In the genomic region with DNA sequence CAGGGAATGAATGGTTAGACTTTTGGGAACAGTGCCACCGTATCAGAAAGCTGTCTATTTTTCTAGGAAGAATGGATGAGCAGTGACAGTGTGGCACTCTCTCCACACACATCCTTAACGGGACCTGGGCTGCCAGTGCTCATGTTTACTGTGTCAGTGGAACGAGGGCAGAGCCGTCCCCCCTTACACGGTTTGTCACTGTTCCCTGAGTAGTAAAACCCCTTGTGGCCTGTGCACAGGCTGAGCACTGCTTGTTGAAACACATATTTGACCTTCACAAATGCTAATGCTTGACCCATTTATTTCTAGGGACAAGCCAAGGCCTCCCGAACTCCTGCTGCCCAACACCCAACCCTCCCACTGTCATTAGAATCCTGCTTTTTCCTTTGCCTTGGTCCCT, we compare ENCODE assay signal across 22 mouse cellular contexts.
DNase-seq lines count a peak whose midpoint lies in the region; ATAC-seq and TF ChIP-seq lines count a peak whose summit lies in the region.
"Had no signal": no experiment of that assay in that cellular context is flagged by ENCODE, and none has a peak within 500 bp of the region (broad histone marks: within the 10 kb centered on the region; RNA-seq: fewer than 3 reads in every experiment).

No protein-coding gene starts in this region.

- H3K27me3 ChIP-seq in forebrain, embryonic 14.5 days (replicated peaks; ENCODE audit: control insufficient read depth, insufficient read depth, low read length): no peaks in the 10 kb centered on the region
- no peaks in the 10 kb centered on the region for H3K27me3 ChIP-seq in forebrain, embryonic 13.5 days
- no peaks in the 10 kb centered on the region for H3K27me3 ChIP-seq in kidney, embryonic 14.5 days (ENCODE audit: control insufficient read depth, insufficient read depth, low read length)
- no peaks in the 10 kb centered on the region for H3K27me3 ChIP-seq in kidney, embryonic 15.5 days
- H3K27me3 ChIP-seq: CH12.LX; hindbrain, embryonic 12.5 days; intestine, embryonic 15.5 days; Patski had no signal

- ATAC-seq in forebrain, embryonic 14.5 days: no peak
- no peak for ATAC-seq in forebrain, embryonic 13.5 days
- ATAC-seq in kidney, embryonic 14.5 days (ENCODE audit: low FRiP score, low TSS enrichment): 0 out of 2 replicates have a peak, but pooled peaks have one; percentile 6
- no peak for ATAC-seq in kidney, embryonic 15.5 days (replicated peaks; ENCODE audit: low FRiP score)
- ATAC-seq: activated CD4-positive, CD25-positive, alpha-beta regulatory T cell, adult 4 months; intestine, embryonic 15.5 days; Patski had no signal

- H3K27ac ChIP-seq in forebrain, embryonic 14.5 days (ENCODE audit: low read depth, low read length): no peak overlapping the region
- H3K27ac ChIP-seq in forebrain, embryonic 13.5 days: no peak overlapping the region
- no peak overlapping the region for H3K27ac ChIP-seq in kidney, embryonic 14.5 days (ENCODE audit: low read depth, low read length)
- no peak overlapping the region for H3K27ac ChIP-seq in kidney, embryonic 15.5 days
- peak overlapping the region; percentile 76; the same call in 1 of the 2 replicates for H3K27ac ChIP-seq in embryonic fibroblast, embryonic 13.5 days (ENCODE audit: insufficient read depth, low read length)
- H3K27ac ChIP-seq: embryonic facial prominence, embryonic 10.5 days; forebrain, embryonic 10.5 days; gastrocnemius, adult 2 months; heart, embryonic 10.5 days; hindbrain, embryonic 12.5 days; intestine, embryonic 15.5 days had no signal

- TF ChIP-seq POLR2A in embryonic fibroblast, embryonic 13.5 days (IDR thresholded peaks at IDR 0.05; ENCODE audit: low read depth, low read length): no peak

- no peak for TF ChIP-seq CTCF in embryonic fibroblast, embryonic 13.5 days (IDR thresholded peaks at IDR 0.05; ENCODE audit: borderline replicate concordance, insufficient read depth, low read length)

- H3K4me3 ChIP-seq in forebrain, embryonic 14.5 days (ENCODE audit: low read depth, low read length): no peak overlapping the region
- no peak overlapping the region for H3K4me3 ChIP-seq in forebrain, embryonic 13.5 days
- no peak overlapping the region for H3K4me3 ChIP-seq in kidney, embryonic 14.5 days (ENCODE audit: low read length)
- no peak overlapping the region for H3K4me3 ChIP-seq in kidney, embryonic 15.5 days (replicated peaks)
- no peak overlapping the region for H3K4me3 ChIP-seq in embryonic fibroblast, embryonic 13.5 days (ENCODE audit: insufficient read depth, low read length)
- H3K4me3 ChIP-seq: embryonic facial prominence, embryonic 10.5 days; erythroblast, embryonic 14.5 days; forebrain, embryonic 10.5 days; gastrocnemius, adult 2 months; heart, embryonic 10.5 days; hindbrain, embryonic 12.5 days; intestine, embryonic 15.5 days had no signal

- 0 out of 2 replicates have a peak, but pooled peaks cover 2% of the 10 kb centered on the region for H3K4me1 ChIP-seq in forebrain, embryonic 14.5 days (ENCODE audit: control insufficient read depth, insufficient read depth, low read length)
- H3K4me1 ChIP-seq in forebrain, embryonic 13.5 days: peaks cover 15% of the 10 kb centered on the region; the same call in 1 of the 2 replicates
- no peaks in the 10 kb centered on the region for H3K4me1 ChIP-seq in kidney, embryonic 14.5 days (ENCODE audit: control insufficient read depth, insufficient read depth, low read length)
- peaks cover 11% of the 10 kb centered on the region for H3K4me1 ChIP-seq in kidney, embryonic 15.5 days
- peaks cover 18% of the 10 kb centered on the region for H3K4me1 ChIP-seq in embryonic fibroblast, embryonic 13.5 days (ENCODE audit: control insufficient read depth, insufficient read depth, low read length)
- H3K4me1 ChIP-seq: hindbrain, embryonic 12.5 days; intestine, embryonic 15.5 days had no signal

- H3K9me3 ChIP-seq in forebrain, embryonic 14.5 days (replicated peaks; ENCODE audit: control insufficient read depth, low read length): no peaks in the 10 kb centered on the region
- no peaks in the 10 kb centered on the region for H3K9me3 ChIP-seq in forebrain, embryonic 13.5 days (replicated peaks)
- no peaks in the 10 kb centered on the region for H3K9me3 ChIP-seq in kidney, embryonic 14.5 days (ENCODE audit: control insufficient read depth, low read length)
- no peaks in the 10 kb centered on the region for H3K9me3 ChIP-seq in kidney, embryonic 15.5 days (replicated peaks)
- H3K9me3 ChIP-seq: embryonic facial prominence, embryonic 10.5 days; forebrain, embryonic 10.5 days; heart, embryonic 10.5 days; hindbrain, embryonic 12.5 days; intestine, embryonic 15.5 days had no signal

- no peaks in the 10 kb centered on the region for H3K36me3 ChIP-seq in forebrain, embryonic 14.5 days (ENCODE audit: control insufficient read depth, insufficient read depth, low read length)
- no peaks in the 10 kb centered on the region for H3K36me3 ChIP-seq in forebrain, embryonic 13.5 days (ENCODE audit: poor library complexity, severe bottlenecking)
- H3K36me3 ChIP-seq in kidney, embryonic 14.5 days (ENCODE audit: control insufficient read depth, insufficient read depth, low read length): no peaks in the 10 kb centered on the region
- H3K36me3 ChIP-seq in kidney, embryonic 15.5 days: no peaks in the 10 kb centered on the region
- H3K36me3 ChIP-seq: embryonic facial prominence, embryonic 10.5 days; forebrain, embryonic 10.5 days; heart, embryonic 10.5 days; hindbrain, embryonic 12.5 days; intestine, embryonic 15.5 days had no signal

- H3K9ac ChIP-seq in forebrain, embryonic 14.5 days (ENCODE audit: low read length): no peak overlapping the region
- no peak overlapping the region for H3K9ac ChIP-seq in forebrain, embryonic 13.5 days
- H3K9ac ChIP-seq in kidney, embryonic 14.5 days (ENCODE audit: low read depth, low read length): no peak overlapping the region
- H3K9ac ChIP-seq in kidney, embryonic 15.5 days: no peak overlapping the region
- H3K9ac ChIP-seq: hindbrain, embryonic 12.5 days; intestine, embryonic 15.5 days had no signal

- WGBS in forebrain, embryonic 14.5 days: 56% methylated on average over 6 of the region's 6 CpGs
- 68% methylated on average over 6 of the region's 6 CpGs for WGBS in forebrain, embryonic 13.5 days
- 53% methylated on average over 6 of the region's 6 CpGs for WGBS in kidney, embryonic 14.5 days
- WGBS in kidney, embryonic 15.5 days: 54% methylated on average over 6 of the region's 6 CpGs

- DNase-seq in adrenal gland, postnatal 10 days: peak; percentile 29
- DNase-seq in adrenal gland, adult 8-10 months: no peak
- DNase-seq in forebrain, embryonic 14.5 days (ENCODE audit: low spot score): peak; percentile 18
- DNase-seq: cerebellum, adult 11 months; gastrocnemius, adult 2 months; gastrocnemius, postnatal 25 days; heart, postnatal 10 days; heart, postnatal 4 days; kidney, adult 18-20 months had no signal

- H3K4me2 ChIP-seq in forebrain, embryonic 14.5 days (ENCODE audit: low read length): no peak overlapping the region
- no peak overlapping the region for H3K4me2 ChIP-seq in forebrain, embryonic 13.5 days
- H3K4me2 ChIP-seq in kidney, embryonic 14.5 days (replicated peaks; ENCODE audit: low read depth, low read length): no peak overlapping the region
- no peak overlapping the region for H3K4me2 ChIP-seq in kidney, embryonic 15.5 days
- H3K4me2 ChIP-seq: hindbrain, embryonic 12.5 days; intestine, embryonic 15.5 days had no signal
